Mouse (Mus musculus): ENCODE measurements around the gene Nop16.

DNA sequence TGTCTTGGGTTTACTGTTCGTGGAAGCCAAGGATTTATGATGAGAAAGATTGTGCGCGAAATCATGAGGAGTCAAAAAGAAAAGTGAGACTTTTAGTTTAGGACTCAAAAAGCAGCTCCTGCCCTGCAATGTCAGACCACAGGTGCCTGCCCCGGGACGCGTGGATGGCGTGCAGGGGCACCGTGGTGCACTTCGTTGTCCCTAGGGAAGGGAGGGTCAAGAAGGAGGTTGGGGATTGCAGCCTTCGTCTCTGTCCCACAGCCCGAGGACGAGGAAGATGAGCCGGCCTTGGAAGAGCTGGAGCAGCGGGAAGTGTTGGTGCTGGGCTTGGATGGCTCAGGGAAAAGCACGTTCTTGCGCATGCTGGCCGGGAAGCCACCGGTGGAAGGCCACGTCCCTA, 14.4 kb downstream of the Nop16 start:
- TF ChIP-seq CTCF (conservative IDR thresholded peaks at IDR 0.05; ENCODE audit: low read length): no peak
- no peak for TF ChIP-seq NANOG (IDR thresholded peaks at IDR 0.05; ENCODE audit: borderline replicate concordance, low read length)
- no peak for TF ChIP-seq POU5F1 (IDR thresholded peaks at IDR 0.05; ENCODE audit: borderline replicate concordance, low read length)
